Mouse (Mus musculus): ENCODE results near the gene Lipa. TPM values are rescaled to one million over a fixed set of nuclear protein-coding genes. Genes with fewer than 3 reads are reported as not detected.

The Lipa gene
- polyA plus RNA-seq, 1 experiment from 2014 or later = 33.4 TPM

DNA sequence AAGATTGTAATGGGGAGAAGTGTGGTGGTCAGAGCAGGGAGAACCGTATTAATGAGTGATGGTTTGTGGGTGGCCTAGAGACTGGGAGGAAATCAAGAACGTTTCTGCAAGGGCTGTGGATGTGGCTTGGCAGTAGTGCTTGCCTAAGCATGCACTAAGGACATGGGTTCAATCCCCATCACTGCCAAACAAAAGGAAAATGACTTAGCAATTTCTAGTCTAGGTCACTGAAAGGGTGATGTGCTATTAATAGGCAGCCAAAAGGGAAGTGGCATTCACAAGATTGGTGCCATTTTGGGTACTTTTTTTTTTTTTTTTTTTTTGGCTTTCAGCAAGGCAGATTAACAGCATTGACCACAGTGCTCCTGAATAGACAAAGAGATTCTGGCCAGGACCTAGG is 5.9 kb downstream of the Lipa start:
- Histone ChIP-seq H3K4me3 (no peak overlapping the region), H3K4me1 (peaks cover 17% of the 10 kb centered on the region), H3K9ac (no peak overlapping the region), H3K9me3 (replicated peaks) (no peaks in the 10 kb centered on the region), H3K36me3 (peaks cover 20% of the 10 kb centered on the region; the same call in 1 of the 2 replicates), H3K27me3 (replicated peaks) (no peaks in the 10 kb centered on the region), H3K27ac (no peak overlapping the region), H3K4me2 (no peak overlapping the region)
- ATAC-seq = no peak
- WGBS (ENCODE audit: insufficient replicate concordance) = 41% methylated on average over 2 of the region's 2 CpGs

- Histone ChIP-seq H3K9ac (no peak overlapping the region), H3K27ac (no peak overlapping the region), H3K4me2 (no peak overlapping the region), H3K36me3 (peaks cover 20% of the 10 kb centered on the region; the same call in 1 of the 2 replicates), H3K27me3 (replicated peaks) (no peaks in the 10 kb centered on the region), H3K9me3 (replicated peaks) (no peaks in the 10 kb centered on the region), H3K4me3 (no peak overlapping the region), H3K4me1 (peaks cover 12% of the 10 kb centered on the region; the same call in 1 of the 2 replicates)
- ATAC-seq = no peak
- 74% methylated on average over 4 of the region's 4 CpGs for WGBS (ENCODE audit: insufficient replicate concordance)
These were observed 7.2 kb downstream of the Lipa start for GRCm38 (mm10) chr19:34520051-34520450.

- no peaks in the 10 kb centered on the region for H3K27me3 ChIP-seq (replicated peaks)
- H3K4me1 ChIP-seq = peaks cover 8% of the 10 kb centered on the region; the same call in 1 of the 2 replicates
- no peak for ATAC-seq
- no peak overlapping the region for H3K9ac ChIP-seq
- no peaks in the 10 kb centered on the region for H3K9me3 ChIP-seq (replicated peaks)
- no peak overlapping the region for H3K4me2 ChIP-seq
- no peak overlapping the region for H3K27ac ChIP-seq
- peaks cover 20% of the 10 kb centered on the region; the same call in 1 of the 2 replicates for H3K36me3 ChIP-seq
- no peak overlapping the region for H3K4me3 ChIP-seq
- WGBS (ENCODE audit: insufficient replicate concordance) = 71% methylated on average over 3 of the region's 3 CpGs
These were observed 7.6 kb downstream of the Lipa start for GRCm38 (mm10) chr19:34519646-34520045.

GRCm38 (mm10) chr19:34518786-34519185 is 8.5 kb downstream of the Lipa start:
- no peak overlapping the region for H3K9ac ChIP-seq
- H3K9me3 ChIP-seq (replicated peaks) = no peaks in the 10 kb centered on the region
- no peaks in the 10 kb centered on the region for H3K27me3 ChIP-seq (replicated peaks)
- peaks cover 20% of the 10 kb centered on the region; the same call in 1 of the 2 replicates for H3K36me3 ChIP-seq
- no peak overlapping the region for H3K4me3 ChIP-seq
- H3K4me2 ChIP-seq = no peak overlapping the region
- 62% methylated on average over 3 of the region's 3 CpGs for WGBS (ENCODE audit: insufficient replicate concordance)
- ATAC-seq = no peak
- no peak overlapping the region for H3K27ac ChIP-seq
- peaks cover 5% of the 10 kb centered on the region; the same call in 1 of the 2 replicates for H3K4me1 ChIP-seq

GRCm38 (mm10) chr19:34517812-34518594 is 9.3 kb downstream of the Lipa start:
- 76% methylated on average over 13 of the region's 13 CpGs for WGBS (ENCODE audit: insufficient replicate concordance)
- no peak overlapping the region for H3K4me3 ChIP-seq
- H3K9me3 ChIP-seq (replicated peaks) = no peaks in the 10 kb centered on the region
- no peak overlapping the region for H3K4me2 ChIP-seq
- no peak overlapping the region for H3K9ac ChIP-seq
- H3K27me3 ChIP-seq (replicated peaks) = no peaks in the 10 kb centered on the region
- H3K36me3 ChIP-seq = peaks cover 20% of the 10 kb centered on the region; the same call in 1 of the 2 replicates
- no peak for ATAC-seq
- peaks cover 5% of the 10 kb centered on the region; the same call in 1 of the 2 replicates for H3K4me1 ChIP-seq
- no peak overlapping the region for H3K27ac ChIP-seq

DNA sequence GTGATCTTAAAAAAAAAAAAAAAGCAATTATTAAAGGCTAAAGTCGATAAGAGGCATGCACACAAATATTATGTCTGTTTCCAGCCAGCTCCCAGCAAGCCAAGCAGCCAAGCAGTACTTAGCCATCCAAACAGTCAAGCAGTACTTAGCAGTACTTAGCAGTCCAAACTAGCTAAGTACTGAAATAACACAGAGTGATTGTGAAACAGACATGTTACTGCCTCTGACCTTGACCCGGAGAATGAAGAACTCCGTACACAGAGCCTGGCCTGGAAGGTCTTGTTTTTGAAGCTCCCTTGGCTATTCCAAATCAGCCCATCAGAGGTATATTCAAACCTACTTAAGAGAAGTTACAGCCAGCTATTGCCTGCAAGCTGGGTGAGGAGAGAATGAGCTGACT is 10.1 kb downstream of the Lipa start:
- peaks cover 5% of the 10 kb centered on the region; the same call in 1 of the 2 replicates for H3K4me1 ChIP-seq
- WGBS (ENCODE audit: insufficient replicate concordance) = 70% methylated on average over 3 of the region's 3 CpGs
- peaks cover 20% of the 10 kb centered on the region; the same call in 1 of the 2 replicates for H3K36me3 ChIP-seq
- H3K4me3 ChIP-seq = no peak overlapping the region
- H3K9me3 ChIP-seq (replicated peaks) = no peaks in the 10 kb centered on the region
- H3K27me3 ChIP-seq (replicated peaks) = no peaks in the 10 kb centered on the region
- H3K9ac ChIP-seq = no peak overlapping the region
- no peak overlapping the region for H3K27ac ChIP-seq
- ATAC-seq = 0 out of 2 replicates have a peak, but pooled peaks have one; percentile 27
- H3K4me2 ChIP-seq = no peak overlapping the region

- no peaks in the 10 kb centered on the region for H3K9me3 ChIP-seq (replicated peaks)
- no peaks in the 10 kb centered on the region; the same call in 1 of the 2 replicates for H3K4me1 ChIP-seq
- no peak overlapping the region for H3K4me3 ChIP-seq
- 67% methylated on average over 2 of the region's 2 CpGs for WGBS (ENCODE audit: insufficient replicate concordance)
- no peak for ATAC-seq
- H3K9ac ChIP-seq = no peak overlapping the region
- H3K36me3 ChIP-seq = peaks cover 15% of the 10 kb centered on the region; the same call in 1 of the 2 replicates
- no peak overlapping the region for H3K27ac ChIP-seq
- H3K27me3 ChIP-seq (replicated peaks) = no peaks in the 10 kb centered on the region
- no peak overlapping the region for H3K4me2 ChIP-seq
These were observed 10.9 kb downstream of the Lipa start for GRCm38 (mm10) chr19:34516346-34516745.

- Histone ChIP-seq H3K4me3 (no peak overlapping the region), H3K9ac (no peak overlapping the region), H3K27me3 (replicated peaks) (no peaks in the 10 kb centered on the region), H3K4me1 (no peaks in the 10 kb centered on the region; the same call in 1 of the 2 replicates), H3K9me3 (replicated peaks) (no peaks in the 10 kb centered on the region), H3K27ac (no peak overlapping the region), H3K4me2 (no peak overlapping the region), H3K36me3 (peaks cover 14% of the 10 kb centered on the region; the same call in 1 of the 2 replicates)
- 22% methylated on average over 3 of the region's 3 CpGs for WGBS (ENCODE audit: insufficient replicate concordance)
- no peak for ATAC-seq
These were observed 11.6 kb downstream of the Lipa start for GRCm38 (mm10) chr19:34515681-34516080.

DNA sequence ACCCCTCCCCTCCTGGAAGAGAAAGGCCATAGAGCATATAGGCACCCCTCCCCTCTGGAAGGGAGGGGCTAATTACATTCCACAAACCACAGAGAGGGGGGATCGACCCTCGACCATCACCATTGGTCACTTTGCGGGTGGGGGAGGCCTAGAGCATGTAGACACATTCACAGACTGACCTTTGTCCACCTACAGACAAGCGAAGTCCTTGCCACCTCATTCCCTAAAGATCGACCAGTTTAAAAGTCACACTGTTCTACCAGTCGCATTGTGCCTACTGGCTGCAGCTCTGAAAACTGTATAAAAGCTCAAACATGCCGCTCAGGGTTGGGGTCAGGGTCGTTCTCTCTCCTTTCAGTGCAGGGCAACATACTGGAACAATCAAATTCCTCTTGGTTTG is 15.7 kb downstream of the Lipa start:
- peak; percentile 83 for ATAC-seq
- no peaks in the 10 kb centered on the region for H3K4me1 ChIP-seq
- peak overlapping the region; percentile 54; the same call in 1 of the 2 replicates for H3K27ac ChIP-seq
- H3K9ac ChIP-seq = no peak overlapping the region
- no peaks in the 10 kb centered on the region for H3K27me3 ChIP-seq (replicated peaks)
- H3K9me3 ChIP-seq (replicated peaks) = no peaks in the 10 kb centered on the region
- H3K36me3 ChIP-seq = peaks cover 29% of the 10 kb centered on the region
- no peak overlapping the region for H3K4me2 ChIP-seq
- WGBS (ENCODE audit: insufficient replicate concordance) = 58% methylated on average over 8 of the region's 8 CpGs
- H3K4me3 ChIP-seq = no peak overlapping the region

GRCm38 (mm10) chr19:34510717-34511116 is 16.6 kb downstream of the Lipa start:
- Histone ChIP-seq H3K27me3 (replicated peaks) (no peaks in the 10 kb centered on the region), H3K4me2 (no peak overlapping the region), H3K9me3 (replicated peaks) (no peaks in the 10 kb centered on the region), H3K4me3 (no peak overlapping the region), H3K27ac (no peak overlapping the region), H3K36me3 (peaks cover 37% of the 10 kb centered on the region), H3K9ac (no peak overlapping the region), H3K4me1 (no peaks in the 10 kb centered on the region)
- ATAC-seq = no peak
- 76% methylated on average over 5 of the region's 5 CpGs for WGBS (ENCODE audit: insufficient replicate concordance)

GRCm38 (mm10) chr19:34505161-34505721 is 22.0 kb downstream of the Lipa start:
- 74% methylated on average over 12 of the region's 12 CpGs for WGBS (ENCODE audit: insufficient replicate concordance)
- no peak overlapping the region for H3K27ac ChIP-seq
- H3K36me3 ChIP-seq = peaks cover 41% of the 10 kb centered on the region
- H3K9ac ChIP-seq = no peak overlapping the region
- H3K9me3 ChIP-seq (replicated peaks) = no peaks in the 10 kb centered on the region
- H3K4me2 ChIP-seq = no peak overlapping the region
- no peak overlapping the region for H3K4me3 ChIP-seq
- ATAC-seq = no peak
- H3K4me1 ChIP-seq = no peaks in the 10 kb centered on the region
- no peaks in the 10 kb centered on the region for H3K27me3 ChIP-seq (replicated peaks)

DNA sequence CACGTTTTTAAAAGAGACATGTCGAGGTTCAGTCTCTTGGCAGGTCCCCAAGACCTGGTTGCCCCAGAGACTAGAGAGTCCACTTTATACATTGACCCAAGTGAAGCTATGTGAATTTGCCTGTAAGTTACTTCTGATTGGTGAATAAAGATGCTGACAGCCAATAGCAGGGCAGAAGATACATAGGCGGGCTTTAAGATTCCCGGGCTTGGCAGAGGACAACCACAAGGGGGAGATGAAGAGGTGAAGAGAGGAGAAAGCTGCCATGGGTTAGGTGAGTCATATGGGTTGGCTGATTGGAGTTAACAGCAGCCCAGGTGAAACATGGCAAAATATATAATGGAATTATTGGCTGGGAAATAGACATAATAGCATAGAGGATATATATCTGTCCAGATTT is 26.5 kb downstream of the Lipa start:
- no peaks in the 10 kb centered on the region for H3K4me1 ChIP-seq
- H3K4me3 ChIP-seq = no peak overlapping the region
- WGBS (ENCODE audit: insufficient replicate concordance) = 30% methylated on average over 4 of the region's 4 CpGs
- H3K9me3 ChIP-seq (replicated peaks) = no peaks in the 10 kb centered on the region
- H3K36me3 ChIP-seq = peaks cover 10% of the 10 kb centered on the region; the same call in 1 of the 2 replicates
- H3K27me3 ChIP-seq (replicated peaks) = no peaks in the 10 kb centered on the region
- no peak overlapping the region for H3K9ac ChIP-seq
- no peak overlapping the region for H3K27ac ChIP-seq
- ATAC-seq = peak; percentile 70
- no peak overlapping the region for H3K4me2 ChIP-seq
